Mouse (Mus musculus): Measurements from ENCODE around the gene Lrrc8a.

The Lrrc8a gene

GRCm38 (mm10) chr2:30239777-30240176 lies 2.3 kb downstream of the Lrrc8a start:
- DNase-seq (ENCODE audit: low read depth, low spot score): no peak

GRCm38 (mm10) chr2:30240267-30240666 lies 2.8 kb downstream of the Lrrc8a start, which contains the start of gene Gm28035:
Gene Gm28035 (plus strand): TSS chr2:30240567.
- no peak for DNase-seq (ENCODE audit: low read depth, low spot score)

DNA sequence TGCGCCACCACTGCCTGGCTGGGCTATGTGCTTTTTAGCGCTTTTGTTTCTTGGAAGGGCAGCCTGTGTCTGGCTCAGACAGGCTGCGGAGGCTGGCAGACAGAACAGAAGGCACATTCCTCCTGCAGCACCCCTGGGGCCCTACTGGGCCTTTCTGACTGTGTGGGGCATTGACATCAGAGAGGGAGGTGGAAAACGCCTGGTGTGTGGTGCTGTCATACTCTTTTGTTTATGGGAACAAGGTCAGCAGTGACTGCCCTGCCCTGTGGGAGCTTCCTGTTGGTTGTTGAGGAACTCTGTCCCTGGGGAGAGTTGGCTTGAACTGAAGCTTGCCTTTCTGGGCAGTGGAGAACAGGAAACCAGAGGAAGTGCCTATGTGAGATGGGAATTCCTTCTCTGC lies 5.0 kb downstream of the Lrrc8a start:
- DNase-seq (ENCODE audit: low read depth, low spot score): peak; percentile 94

GRCm38 (mm10) chr2:30243391-30243790 lies 5.9 kb downstream of the Lrrc8a start:
- DNase-seq (ENCODE audit: low read depth, low spot score): no peak

- DNase-seq (ENCODE audit: low read depth, low spot score): no peak
These were observed 7.2 kb downstream of the Lrrc8a start for GRCm38 (mm10) chr2:30244595-30245178.

DNA sequence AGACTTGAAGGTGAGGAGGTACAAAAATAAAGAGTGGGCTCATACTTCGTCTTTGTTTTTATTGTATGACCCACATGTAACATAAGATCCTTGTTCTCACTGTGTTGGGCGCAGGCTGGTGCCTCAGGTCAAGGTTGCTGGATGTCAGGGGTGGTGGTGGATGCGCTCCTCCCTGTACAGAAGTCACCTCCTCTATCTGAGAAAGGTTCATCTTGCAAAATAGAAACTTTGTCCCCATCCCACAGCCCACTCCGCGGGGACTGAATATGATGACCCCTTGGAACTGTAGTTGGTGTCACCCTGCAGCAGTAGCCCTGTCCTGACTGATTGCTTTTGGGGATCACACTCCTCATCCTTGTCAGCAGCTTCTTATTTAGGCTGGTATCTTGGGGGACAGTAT lies 9.5 kb downstream of the Lrrc8a start:
- no peak for DNase-seq (ENCODE audit: low read depth, low spot score)

DNA sequence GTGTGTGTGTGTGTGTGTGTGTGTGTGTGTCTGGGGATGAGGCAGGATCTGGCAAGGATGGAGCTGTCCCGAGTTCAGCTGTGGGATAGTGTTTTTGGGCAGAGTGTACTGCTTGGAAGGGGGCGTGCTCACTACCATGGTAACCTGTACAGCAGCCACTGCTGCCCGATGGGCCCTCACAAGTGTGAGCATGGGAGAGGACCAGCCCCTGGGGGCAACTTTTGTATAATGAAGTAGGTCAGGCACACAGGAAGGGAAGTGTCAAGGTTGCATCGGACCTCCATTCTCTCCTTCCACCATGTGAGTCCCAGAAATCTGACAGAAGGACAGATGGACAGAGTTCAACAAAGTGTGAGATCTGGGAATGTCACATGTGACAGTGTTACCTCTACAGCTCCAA lies 10.2 kb downstream of the Lrrc8a start:
- DNase-seq (ENCODE audit: low read depth, low spot score): no peak

GRCm38 (mm10) chr2:30249182-30249581 lies 11.7 kb downstream of the Lrrc8a start:
- DNase-seq (ENCODE audit: low read depth, low spot score): no peak

DNA sequence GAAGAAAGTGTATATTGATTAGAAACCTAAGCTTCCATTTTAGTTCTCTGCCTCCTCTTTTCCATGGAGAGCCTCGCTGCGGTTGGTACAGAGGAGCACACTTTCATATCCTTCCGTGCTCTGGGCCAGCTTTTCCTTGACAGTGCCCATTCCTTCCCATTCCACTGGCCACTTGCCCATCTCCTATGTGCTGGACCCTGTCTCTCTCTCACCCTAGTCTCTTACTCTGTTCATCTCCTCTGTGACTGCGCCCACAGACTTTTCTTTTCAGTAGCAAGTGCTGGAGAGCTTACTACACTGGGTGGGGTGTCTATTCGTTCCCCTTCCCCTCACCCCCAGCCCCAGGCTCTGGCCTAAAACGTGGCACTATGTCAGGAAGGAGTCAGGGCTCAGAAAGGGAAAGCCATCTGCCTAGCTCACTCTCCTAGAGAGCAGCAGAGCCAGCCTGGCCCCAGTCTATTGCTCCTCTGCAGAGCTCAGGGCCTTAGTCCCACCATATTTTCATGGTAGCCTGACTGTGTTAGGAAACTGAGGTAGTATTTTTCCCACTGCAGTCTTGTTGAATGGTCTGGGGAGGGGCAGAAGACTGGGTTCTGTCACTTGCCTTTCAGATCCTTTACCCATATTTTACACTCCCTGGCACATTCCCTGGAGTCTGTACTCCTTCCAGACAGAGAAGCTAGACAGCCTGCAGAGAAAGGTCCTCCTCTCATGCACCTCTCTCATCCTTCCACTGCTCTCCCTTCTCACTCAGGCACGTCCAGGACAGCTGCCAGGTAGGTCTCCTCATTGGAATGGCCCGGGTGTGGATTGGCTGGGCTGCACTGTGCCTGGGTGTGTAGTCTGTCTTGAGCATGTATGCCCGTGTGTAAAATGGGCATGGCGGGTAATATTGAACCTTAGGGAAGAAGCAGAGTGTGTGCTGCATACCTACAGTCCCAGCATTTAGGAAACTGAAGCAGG lies 12.9 kb downstream of the Lrrc8a start:
- no peak for DNase-seq (ENCODE audit: low read depth, low spot score)

- peak; percentile 85 for DNase-seq (ENCODE audit: low read depth, low spot score)
These were observed 14.0 kb downstream of the Lrrc8a start for GRCm38 (mm10) chr2:30251417-30252104.

- no peak for DNase-seq (ENCODE audit: low read depth, low spot score)
These were observed 15.0 kb downstream of the Lrrc8a start for GRCm38 (mm10) chr2:30252521-30252920.

DNA sequence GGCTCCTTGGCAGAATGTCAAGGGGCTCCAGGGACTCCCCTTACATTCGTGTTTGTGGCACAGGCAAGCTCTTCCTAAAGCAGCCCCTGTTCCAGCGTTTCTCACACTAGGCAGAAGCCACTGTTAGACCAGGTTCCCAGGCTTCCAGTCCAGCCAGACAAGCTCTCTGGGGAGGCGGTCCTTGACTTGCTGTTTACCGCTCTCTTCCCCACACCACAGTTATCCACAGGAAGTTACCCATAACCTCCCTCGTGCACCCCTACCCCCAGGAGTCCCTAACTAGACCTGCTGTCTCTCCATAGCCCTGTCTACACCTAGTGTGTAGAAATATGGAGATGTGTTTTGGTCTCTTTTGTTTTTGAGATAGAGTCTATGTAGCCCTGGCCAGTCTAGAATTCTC lies 16.3 kb downstream of the Lrrc8a start:
- no peak for DNase-seq (ENCODE audit: low read depth, low spot score)

- DNase-seq (ENCODE audit: low read depth, low spot score): no peak
These were observed 18.3 kb downstream of the Lrrc8a start for GRCm38 (mm10) chr2:30255631-30256395.

- peak; percentile 17 for DNase-seq (ENCODE audit: low read depth, low spot score)
These were observed 19.3 kb downstream of the Lrrc8a start for GRCm38 (mm10) chr2:30256616-30257350.

DNA sequence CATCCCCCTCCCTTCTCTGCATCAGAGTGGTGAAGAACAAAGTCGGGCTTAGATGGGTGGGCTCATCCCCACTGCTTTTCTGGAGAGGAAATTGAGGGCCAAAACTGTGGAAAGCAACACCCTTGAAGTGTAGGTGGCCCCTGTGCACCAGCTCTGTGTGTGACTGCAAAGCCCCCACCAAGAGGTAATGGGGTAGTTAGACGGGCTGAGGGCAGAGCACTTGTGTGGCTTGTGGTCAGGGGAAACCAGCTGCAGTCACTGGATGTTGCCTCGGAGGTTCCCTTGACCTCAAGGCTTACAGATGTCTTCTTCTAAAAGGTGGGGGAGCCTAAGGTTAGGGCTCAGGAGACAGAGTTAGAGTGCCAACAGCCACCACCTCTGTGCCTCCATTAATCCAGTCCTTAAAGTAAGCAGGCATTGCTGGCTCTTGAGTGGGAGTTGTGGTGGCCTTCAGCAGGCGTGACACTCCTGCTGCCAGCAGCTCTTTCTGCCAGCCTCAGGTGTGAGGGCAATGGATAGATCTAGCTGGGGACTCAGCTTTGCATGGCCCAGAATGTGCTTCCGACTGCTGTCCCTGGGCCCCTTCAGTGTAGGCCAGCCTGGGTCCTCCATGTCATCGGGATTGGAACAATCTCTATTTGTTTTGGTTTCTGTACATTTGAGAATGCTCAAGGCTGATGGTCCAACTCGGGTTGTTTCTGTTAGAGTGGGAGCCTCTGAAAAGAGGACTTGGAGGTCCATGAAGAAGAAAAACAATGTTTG lies 20.4 kb downstream of the Lrrc8a start:
- DNase-seq (ENCODE audit: low read depth, low spot score): no peak

- DNase-seq (ENCODE audit: low read depth, low spot score): no peak
These were observed 21.1 kb downstream of the Lrrc8a start for GRCm38 (mm10) chr2:30258600-30258999.

DNA sequence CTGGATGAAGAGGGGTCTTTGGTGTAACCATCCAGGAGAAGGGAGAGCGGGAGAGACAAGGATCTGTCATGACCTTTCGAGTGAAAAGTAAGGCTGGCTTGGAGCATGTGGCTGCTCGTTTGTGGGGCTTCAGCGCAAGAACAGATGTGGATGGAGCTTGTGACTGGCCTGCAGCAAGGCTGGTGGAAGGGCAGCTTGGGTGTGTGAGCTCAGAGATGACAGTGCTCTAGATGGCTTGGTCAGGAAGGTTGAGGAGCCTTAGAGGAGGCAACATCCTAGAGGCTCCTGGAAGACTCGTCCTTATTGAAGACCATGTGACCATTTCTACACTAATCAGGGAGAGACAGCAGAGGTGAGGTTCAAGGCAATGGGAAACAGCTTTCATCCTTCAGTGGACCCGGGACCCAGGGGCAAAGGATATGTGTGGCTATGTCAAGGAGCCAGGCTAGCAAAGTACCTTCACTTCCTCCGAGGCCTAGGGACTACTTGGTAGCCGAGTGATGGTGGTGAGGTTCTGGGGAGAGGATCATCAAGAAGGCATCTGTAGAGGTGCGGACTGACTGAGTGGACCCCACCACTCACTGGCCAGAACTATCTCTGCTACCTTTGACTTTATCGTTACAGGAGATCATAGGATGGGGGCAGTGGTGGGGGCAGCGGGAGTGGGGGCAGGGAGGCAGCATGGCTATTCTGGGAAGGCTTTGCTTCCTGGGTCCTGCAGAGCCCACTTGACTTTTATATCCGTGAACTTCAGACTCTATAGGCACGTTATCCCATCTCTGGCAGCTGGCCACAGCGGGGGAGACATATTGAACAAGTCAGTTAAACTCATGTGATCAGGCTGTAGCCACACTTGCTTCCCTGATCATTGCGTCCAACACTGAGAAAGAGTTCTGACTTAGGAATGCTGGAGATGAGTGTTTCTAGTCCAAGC lies 21.9 kb downstream of the Lrrc8a start:
- DNase-seq (ENCODE audit: low read depth, low spot score): no peak

DNA sequence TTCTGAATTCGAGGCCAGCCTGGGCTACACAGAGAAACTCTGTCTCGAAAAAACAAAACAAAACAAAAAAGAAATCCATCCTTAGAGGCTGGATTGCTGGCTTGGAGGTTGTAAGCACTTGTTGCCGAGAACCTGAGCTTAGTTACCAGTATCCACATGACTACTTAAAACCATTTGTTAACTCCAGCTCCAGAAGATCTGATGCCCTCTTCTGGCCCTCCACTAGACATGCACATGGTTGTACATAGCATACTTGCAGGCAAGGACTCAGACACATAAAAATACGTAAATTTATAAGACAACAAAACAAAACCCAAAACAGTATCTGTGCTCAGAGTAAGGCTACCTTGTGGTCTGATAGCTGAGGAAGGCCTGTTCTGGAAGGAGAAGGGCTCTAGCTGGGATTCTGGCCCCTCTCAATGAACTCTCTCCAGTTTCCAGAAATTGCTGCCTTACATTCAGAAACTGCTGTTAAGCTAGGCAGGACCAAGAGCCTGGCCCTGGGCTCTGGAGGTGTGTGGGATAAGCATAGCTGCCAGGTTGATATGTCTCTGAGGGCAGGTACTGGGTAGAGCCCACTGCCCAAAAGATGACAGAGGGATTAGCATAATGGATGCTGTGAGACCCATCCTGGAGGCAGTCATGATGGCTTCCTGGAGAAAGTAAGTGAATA lies 23.7 kb downstream of the Lrrc8a start:
- peak; percentile 52 for DNase-seq (ENCODE audit: low read depth, low spot score)

Data from ZHBTc4 (cell line).